Mouse (Mus musculus): Measurements from ENCODE around the gene Col5a1. TPM values are rescaled to one million over a fixed set of nuclear protein-coding genes. Genes with fewer than 3 reads are reported as not detected.

The Col5a1 gene
- polyA plus RNA-seq, 1 experiment from 2014 or later = 78.1 TPM

DNA sequence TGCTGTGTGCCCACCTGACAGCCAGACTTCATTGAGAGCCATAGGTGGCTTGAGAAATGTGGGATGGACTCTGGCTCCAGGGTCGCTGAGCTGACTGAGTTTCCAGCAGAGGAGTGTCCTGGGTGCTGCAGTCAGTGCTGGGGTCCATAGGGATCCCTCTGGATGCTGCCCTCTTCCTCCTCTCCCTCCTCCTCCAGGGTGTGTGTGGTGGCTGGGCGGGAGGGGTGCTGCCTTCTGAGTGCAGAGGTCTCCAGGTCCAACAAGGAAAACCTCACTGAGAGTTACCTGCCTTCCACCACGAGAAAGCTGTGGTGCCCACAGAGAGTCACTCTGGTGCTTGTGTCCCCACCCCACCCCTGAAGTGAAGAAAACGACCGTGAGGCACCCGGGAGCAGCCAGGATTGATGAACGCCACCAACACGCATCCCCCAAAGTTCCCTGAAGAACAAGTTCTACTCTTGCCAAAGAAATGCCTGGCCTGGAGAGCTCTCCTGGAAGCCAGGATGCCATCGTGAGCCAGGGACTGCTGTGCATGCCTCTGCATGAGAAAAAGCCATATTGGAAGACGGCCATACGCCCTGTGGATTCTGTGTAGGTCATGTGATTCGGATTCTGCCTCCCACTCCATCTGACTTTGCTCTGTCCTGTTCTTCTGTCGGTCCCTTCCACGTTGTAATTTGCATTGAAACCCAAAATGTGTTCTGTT lies 152.3 kb downstream of the Col5a1 start:
- WGBS = 83% methylated on average over 14 of the region's 14 CpGs
- no peak overlapping the region for H3K4me3 ChIP-seq (ENCODE audit: low read length)
- no peaks in the 10 kb centered on the region for H3K27me3 ChIP-seq (replicated peaks; ENCODE audit: control insufficient read depth, insufficient read depth, low read length)
- no peak overlapping the region for H3K27ac ChIP-seq (ENCODE audit: low read length)
- peaks cover 2% of the 10 kb centered on the region; the same call in 1 of the 2 replicates for H3K36me3 ChIP-seq (ENCODE audit: control insufficient read depth, insufficient read depth, low read length)
- no peaks in the 10 kb centered on the region for H3K9me3 ChIP-seq (ENCODE audit: control insufficient read depth, low read length)
- no peak overlapping the region for H3K9ac ChIP-seq (ENCODE audit: low read depth, low read length)
- ATAC-seq = no peak
- H3K4me2 ChIP-seq (ENCODE audit: low read depth, low read length) = no peak overlapping the region
- no peaks in the 10 kb centered on the region for H3K4me1 ChIP-seq (ENCODE audit: control insufficient read depth, insufficient read depth, low read length)

DNA sequence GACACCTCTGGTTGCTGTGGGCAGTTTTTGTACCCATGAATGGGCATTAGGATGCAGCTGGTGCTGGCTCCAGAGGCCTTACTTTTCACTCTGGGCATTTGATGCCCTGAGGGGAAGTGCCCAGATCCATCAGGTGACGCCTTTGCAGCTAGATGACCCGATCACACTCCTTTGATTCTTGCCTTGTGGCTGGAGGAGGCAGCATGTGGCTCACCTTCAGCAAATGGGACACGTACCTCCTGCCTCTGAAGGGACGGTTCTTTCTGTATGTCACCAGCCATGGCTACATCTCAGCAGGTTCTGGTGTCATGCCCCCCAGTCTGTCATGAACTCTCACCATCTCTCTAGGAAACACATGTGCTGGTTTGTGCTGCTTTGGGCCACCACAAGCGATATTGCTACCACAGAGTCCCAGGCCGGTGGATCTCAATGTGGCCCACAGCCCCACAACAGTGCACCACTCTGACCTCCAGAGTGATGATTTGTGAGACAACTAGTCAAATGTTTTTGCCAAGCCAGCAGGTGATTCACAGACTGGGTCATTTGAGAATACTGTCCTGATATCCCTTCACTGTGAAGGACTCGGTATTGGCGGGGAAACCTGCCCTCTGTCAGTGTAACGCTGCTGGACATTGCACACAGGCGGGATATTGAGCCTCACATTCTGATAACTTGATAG lies 153.6 kb downstream of the Col5a1 start:
- no peaks in the 10 kb centered on the region for H3K4me1 ChIP-seq (ENCODE audit: control insufficient read depth, insufficient read depth, low read length)
- no peak for ATAC-seq
- no peaks in the 10 kb centered on the region for H3K9me3 ChIP-seq (ENCODE audit: control insufficient read depth, low read length)
- no peak overlapping the region for H3K9ac ChIP-seq (ENCODE audit: low read depth, low read length)
- no peak overlapping the region for H3K4me3 ChIP-seq (ENCODE audit: low read length)
- no peaks in the 10 kb centered on the region; the same call in 1 of the 2 replicates for H3K36me3 ChIP-seq (ENCODE audit: control insufficient read depth, insufficient read depth, low read length)
- H3K27ac ChIP-seq (ENCODE audit: low read length) = no peak overlapping the region
- H3K27me3 ChIP-seq (replicated peaks; ENCODE audit: control insufficient read depth, insufficient read depth, low read length) = no peaks in the 10 kb centered on the region
- WGBS = 91% methylated on average over 10 of the region's 10 CpGs
- no peak overlapping the region for H3K4me2 ChIP-seq (ENCODE audit: low read depth, low read length)

DNA sequence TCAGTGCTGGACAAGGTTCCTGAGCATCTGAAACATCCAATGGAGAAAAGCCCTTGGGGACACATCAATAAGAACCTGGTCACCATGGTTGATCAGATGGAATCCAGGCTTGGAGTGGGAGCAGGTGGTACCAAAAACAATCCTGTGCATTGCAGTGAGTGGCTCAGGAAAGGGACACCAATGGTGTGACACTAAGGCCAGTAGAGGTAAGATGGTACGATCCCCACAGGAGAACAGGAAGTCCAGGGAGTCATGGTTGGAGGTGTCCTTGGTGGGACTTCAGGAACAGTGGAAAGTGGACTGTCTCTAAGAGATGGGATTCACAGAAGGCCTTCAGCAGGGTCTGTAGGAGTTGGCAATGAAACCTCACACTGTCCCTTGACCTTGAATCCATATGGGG lies 154.2 kb downstream of the Col5a1 start:
- H3K36me3 ChIP-seq (ENCODE audit: control insufficient read depth, insufficient read depth, low read length) = no peaks in the 10 kb centered on the region; the same call in 1 of the 2 replicates
- no peaks in the 10 kb centered on the region for H3K4me1 ChIP-seq (ENCODE audit: control insufficient read depth, insufficient read depth, low read length)
- ATAC-seq = no peak
- H3K4me2 ChIP-seq (ENCODE audit: low read depth, low read length) = no peak overlapping the region
- no peak overlapping the region for H3K4me3 ChIP-seq (ENCODE audit: low read length)
- WGBS = 95% methylated on average over 1 of the region's 1 CpGs
- H3K9ac ChIP-seq (ENCODE audit: low read depth, low read length) = no peak overlapping the region
- no peaks in the 10 kb centered on the region for H3K9me3 ChIP-seq (ENCODE audit: control insufficient read depth, low read length)
- no peaks in the 10 kb centered on the region for H3K27me3 ChIP-seq (replicated peaks; ENCODE audit: control insufficient read depth, insufficient read depth, low read length)
- no peak overlapping the region for H3K27ac ChIP-seq (ENCODE audit: low read length)

DNA sequence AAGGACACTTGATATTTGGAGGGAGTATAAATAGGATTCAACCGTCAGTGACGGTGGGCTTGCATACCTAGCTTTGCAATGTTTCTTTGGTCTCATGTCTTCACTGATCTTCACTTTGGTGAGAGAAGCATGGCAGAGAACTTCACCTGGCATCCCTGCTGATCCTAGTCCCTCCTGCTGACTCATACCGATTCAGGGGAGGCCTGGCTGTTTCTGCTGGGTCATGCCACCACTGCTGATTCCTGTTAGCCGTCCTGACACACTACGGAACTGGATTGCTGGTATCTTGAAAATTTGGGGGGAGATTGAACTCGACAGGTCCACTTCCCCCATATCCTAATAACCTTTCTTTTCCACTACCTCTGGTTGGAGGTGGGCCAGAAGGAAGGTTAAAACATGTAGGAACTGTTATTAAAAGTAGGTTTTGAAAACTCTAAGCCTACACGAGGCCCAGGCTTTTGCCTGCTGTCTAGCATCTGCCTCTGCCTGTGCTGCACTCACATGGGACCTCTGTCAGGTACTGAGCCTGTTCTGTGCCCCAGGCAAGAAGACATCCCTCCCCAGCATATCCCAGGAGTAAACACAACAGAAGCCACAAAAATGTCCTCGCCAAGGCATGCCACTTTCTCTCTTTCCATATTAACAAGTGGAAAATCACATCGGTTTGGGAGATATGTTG lies 158.8 kb downstream of the Col5a1 start:
- 88% methylated on average over 9 of the region's 9 CpGs for WGBS
- H3K27me3 ChIP-seq (replicated peaks; ENCODE audit: control insufficient read depth, insufficient read depth, low read length) = no peaks in the 10 kb centered on the region
- no peaks in the 10 kb centered on the region for H3K4me1 ChIP-seq (ENCODE audit: control insufficient read depth, insufficient read depth, low read length)
- H3K4me2 ChIP-seq (ENCODE audit: low read depth, low read length) = no peak overlapping the region
- ATAC-seq = no peak
- no peaks in the 10 kb centered on the region for H3K9me3 ChIP-seq (ENCODE audit: control insufficient read depth, low read length)
- H3K4me3 ChIP-seq (ENCODE audit: low read length) = no peak overlapping the region
- no peak overlapping the region for H3K9ac ChIP-seq (ENCODE audit: low read depth, low read length)
- H3K27ac ChIP-seq (ENCODE audit: low read length) = no peak overlapping the region
- no peaks in the 10 kb centered on the region for H3K36me3 ChIP-seq (ENCODE audit: control insufficient read depth, insufficient read depth, low read length)

DNA sequence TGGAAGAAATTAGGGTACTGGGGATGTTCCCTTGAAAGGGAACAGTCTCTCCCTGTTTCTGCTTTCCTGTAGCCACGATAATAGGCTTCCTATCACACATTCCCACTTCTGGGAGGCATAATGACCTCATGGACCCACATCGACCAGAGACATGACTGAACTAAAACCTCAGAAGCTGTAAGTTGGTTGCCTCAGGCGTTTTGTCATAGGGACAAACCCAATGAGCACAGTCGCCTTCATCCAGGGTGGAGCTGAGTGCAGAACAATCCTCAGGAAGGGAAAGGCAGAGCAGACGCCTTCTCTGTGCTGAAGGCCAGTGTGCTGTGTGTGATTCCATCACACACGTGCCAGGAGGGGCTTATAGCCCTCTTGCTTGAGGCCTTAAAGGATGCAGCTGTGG lies 160.1 kb downstream of the Col5a1 start:
- H3K9me3 ChIP-seq (ENCODE audit: control insufficient read depth, low read length) = no peaks in the 10 kb centered on the region
- H3K27ac ChIP-seq (ENCODE audit: low read length) = no peak overlapping the region
- no peak overlapping the region for H3K9ac ChIP-seq (ENCODE audit: low read depth, low read length)
- H3K4me2 ChIP-seq (ENCODE audit: low read depth, low read length) = no peak overlapping the region
- no peaks in the 10 kb centered on the region for H3K36me3 ChIP-seq (ENCODE audit: control insufficient read depth, insufficient read depth, low read length)
- 70% methylated on average over 6 of the region's 6 CpGs for WGBS
- ATAC-seq = no peak
- no peaks in the 10 kb centered on the region for H3K4me1 ChIP-seq (ENCODE audit: control insufficient read depth, insufficient read depth, low read length)
- no peak overlapping the region for H3K4me3 ChIP-seq (ENCODE audit: low read length)
- H3K27me3 ChIP-seq (replicated peaks; ENCODE audit: control insufficient read depth, insufficient read depth, low read length) = no peaks in the 10 kb centered on the region

DNA sequence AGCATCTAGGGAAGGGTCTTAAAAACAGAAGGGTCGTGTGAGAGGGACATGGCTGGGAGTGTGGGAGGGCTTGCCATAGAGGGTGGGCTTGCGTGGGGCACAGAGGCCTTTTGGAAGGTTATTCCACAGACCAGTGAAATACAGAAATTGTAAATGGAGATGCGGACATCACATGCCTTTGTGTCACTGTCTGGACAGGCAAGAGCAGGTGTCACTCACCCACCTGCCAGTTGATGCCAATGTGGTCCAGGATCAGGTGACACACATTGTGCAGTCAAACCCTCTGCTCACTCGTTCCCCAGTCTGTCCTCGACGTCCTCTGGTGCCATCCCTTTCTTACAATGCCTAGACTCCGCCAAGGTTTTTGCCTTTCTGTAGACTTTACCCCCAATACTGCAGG lies 160.9 kb downstream of the Col5a1 start:
- Histone ChIP-seq H3K4me1 (ENCODE audit: control insufficient read depth, insufficient read depth, low read length) (no peaks in the 10 kb centered on the region), H3K27ac (ENCODE audit: low read length) (no peak overlapping the region), H3K4me2 (ENCODE audit: low read depth, low read length) (no peak overlapping the region), H3K36me3 (ENCODE audit: control insufficient read depth, insufficient read depth, low read length) (no peaks in the 10 kb centered on the region), H3K9ac (ENCODE audit: low read depth, low read length) (no peak overlapping the region), H3K9me3 (ENCODE audit: control insufficient read depth, low read length) (no peaks in the 10 kb centered on the region), H3K4me3 (ENCODE audit: low read length) (no peak overlapping the region), H3K27me3 (replicated peaks; ENCODE audit: control insufficient read depth, insufficient read depth, low read length) (no peaks in the 10 kb centered on the region)
- WGBS = 73% methylated on average over 7 of the region's 7 CpGs
- ATAC-seq = no peak

DNA sequence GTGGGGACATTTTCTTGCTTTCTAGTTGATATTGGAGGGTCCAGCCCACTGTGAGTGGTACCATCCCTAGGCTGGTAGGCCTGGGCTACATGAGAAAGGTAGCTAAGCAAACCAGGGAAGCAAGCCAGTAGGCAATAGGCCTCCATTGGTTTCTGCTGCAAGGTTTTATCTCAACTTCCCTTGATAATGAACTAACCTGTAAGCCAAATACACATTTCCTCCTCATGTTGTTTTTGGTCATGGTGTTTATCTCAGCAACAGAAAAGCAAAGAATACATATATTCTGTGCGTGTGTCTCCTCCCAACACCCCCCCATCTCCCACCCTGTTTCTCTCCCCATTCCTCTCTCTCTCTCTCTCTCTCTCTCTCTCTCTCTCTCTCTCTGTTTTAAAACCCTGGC lies 173.7 kb downstream of the Col5a1 start:
- ATAC-seq = no peak
- H3K9ac ChIP-seq (ENCODE audit: low read depth, low read length) = no peak overlapping the region
- no peak overlapping the region for H3K27ac ChIP-seq (ENCODE audit: low read length)
- no peaks in the 10 kb centered on the region for H3K27me3 ChIP-seq (replicated peaks; ENCODE audit: control insufficient read depth, insufficient read depth, low read length)
- no peak overlapping the region for H3K4me2 ChIP-seq (ENCODE audit: low read depth, low read length)
- no peaks in the 10 kb centered on the region for H3K9me3 ChIP-seq (ENCODE audit: control insufficient read depth, low read length)
- H3K4me3 ChIP-seq (ENCODE audit: low read length) = no peak overlapping the region
- 57% methylated on average over 1 of the region's 1 CpGs for WGBS
- H3K4me1 ChIP-seq (ENCODE audit: control insufficient read depth, insufficient read depth, low read length) = no peaks in the 10 kb centered on the region
- no peaks in the 10 kb centered on the region for H3K36me3 ChIP-seq (ENCODE audit: control insufficient read depth, insufficient read depth, low read length)

GRCm38 (mm10) chr2:28063711-28064338 lies 177.6 kb downstream of the Col5a1 start:
- Histone ChIP-seq H3K9me3 (ENCODE audit: control insufficient read depth, low read length) (no peaks in the 10 kb centered on the region), H3K9ac (ENCODE audit: low read depth, low read length) (no peak overlapping the region), H3K4me1 (ENCODE audit: control insufficient read depth, insufficient read depth, low read length) (no peaks in the 10 kb centered on the region), H3K36me3 (ENCODE audit: control insufficient read depth, insufficient read depth, low read length) (no peaks in the 10 kb centered on the region), H3K27me3 (replicated peaks; ENCODE audit: control insufficient read depth, insufficient read depth, low read length) (no peaks in the 10 kb centered on the region), H3K4me2 (ENCODE audit: low read depth, low read length) (no peak overlapping the region), H3K27ac (ENCODE audit: low read length) (no peak overlapping the region), H3K4me3 (ENCODE audit: low read length) (no peak overlapping the region)
- WGBS = 82% methylated on average over 4 of the region's 4 CpGs
- no peak for ATAC-seq

DNA sequence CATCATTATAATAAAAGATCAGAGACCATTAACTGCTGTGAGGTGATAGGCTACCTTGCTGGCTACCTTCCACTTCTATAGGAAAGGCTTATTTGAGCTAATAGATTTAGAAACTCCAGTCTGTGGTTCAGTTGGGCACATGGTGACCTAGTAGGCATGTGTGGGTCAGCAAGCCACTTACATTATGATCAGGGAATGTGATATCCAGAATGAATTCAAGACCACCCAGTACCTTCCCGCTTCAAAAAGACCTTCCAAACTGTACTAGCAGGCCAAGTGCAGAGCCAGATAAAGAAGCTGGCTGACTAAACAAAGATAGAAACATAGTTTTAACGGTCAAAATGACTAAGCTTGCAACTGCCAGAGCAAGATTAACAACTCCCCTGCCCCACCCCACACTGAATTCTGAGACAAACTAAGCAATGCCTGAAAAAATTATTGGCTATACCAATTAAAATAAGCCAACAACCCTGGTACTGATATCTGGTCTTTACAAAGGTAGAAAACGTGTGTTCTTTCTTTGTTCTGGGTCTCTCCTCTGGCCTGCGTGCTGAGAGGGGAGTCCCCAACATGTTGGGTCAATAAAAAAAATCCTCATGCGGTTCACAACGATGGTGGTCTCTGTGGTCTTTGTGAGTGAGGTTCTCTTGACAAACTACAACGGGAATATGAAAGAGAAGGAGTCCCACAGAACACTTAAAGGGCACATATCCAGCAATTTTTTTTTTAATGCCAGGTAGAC lies 178.3 kb downstream of the Col5a1 start:
- Histone ChIP-seq H3K9ac (ENCODE audit: low read depth, low read length) (no peak overlapping the region), H3K4me2 (ENCODE audit: low read depth, low read length) (no peak overlapping the region), H3K4me3 (ENCODE audit: low read length) (no peak overlapping the region), H3K36me3 (ENCODE audit: control insufficient read depth, insufficient read depth, low read length) (no peaks in the 10 kb centered on the region), H3K9me3 (ENCODE audit: control insufficient read depth, low read length) (no peaks in the 10 kb centered on the region), H3K27me3 (replicated peaks; ENCODE audit: control insufficient read depth, insufficient read depth, low read length) (no peaks in the 10 kb centered on the region), H3K4me1 (ENCODE audit: control insufficient read depth, insufficient read depth, low read length) (no peaks in the 10 kb centered on the region), H3K27ac (ENCODE audit: low read length) (no peak overlapping the region)
- ATAC-seq = no peak
- WGBS = 68% methylated on average over 7 of the region's 7 CpGs

Measured in intestine, embryonic 16.5 days (tissue).